Mouse (Mus musculus): ENCODE data around the gene Tmem196. TPM values are rescaled to one million over a fixed set of nuclear protein-coding genes. Genes with fewer than 3 reads are reported as not detected.
"Not testable (repeated sequence)": the region's sequence is repeated elsewhere in the genome, so short reads cannot be mapped to it uniquely, and the experiment has no call there.

The Tmem196 gene
- 11.7 and 13.9 TPM in 2 replicates for polyA plus RNA-seq (2015; fragmentation: Nextera tagmentation; extraction: Ambion mirVana)

GRCm38 (mm10) chr12:119945589-119946310 lies at the start of gene Tmem196:
Tmem196 (plus strand) TSS chr12:119945822.
- peaks cover 7% of the 10 kb centered on the region; the same call in 1 of the 2 replicates for H3K4me1 ChIP-seq
- peak; percentile 89 for ATAC-seq (ENCODE audit: low FRiP score)
- H3K4me2 ChIP-seq = peak within 1 kb of the TSS; percentile 88
- H3K27ac ChIP-seq (replicated peaks) = peak within 1 kb of the TSS; percentile 80
- H3K9ac ChIP-seq (replicated peaks) = peak within 1 kb of the TSS; percentile 65
- H3K4me3 ChIP-seq (replicated peaks) = peak within 1 kb of the TSS; percentile 64
- 2% methylated on average over 25 of the region's 25 CpGs for WGBS
- H3K9me3 ChIP-seq (replicated peaks) = no peaks in the 10 kb centered on the region
- no peaks in the 10 kb centered on the region for H3K36me3 ChIP-seq
- no peaks in the 10 kb centered on the region for H3K27me3 ChIP-seq (replicated peaks)

GRCm38 (mm10) chr12:119946311-119946692 lies 680 bp downstream of the Tmem196 start:
- no peaks in the 10 kb centered on the region for H3K36me3 ChIP-seq
- WGBS = 3% methylated on average over 13 of the region's 14 CpGs
- H3K27ac ChIP-seq (replicated peaks) = peak overlapping the region; percentile 80
- peak overlapping the region; percentile 88 for H3K4me2 ChIP-seq
- H3K9me3 ChIP-seq (replicated peaks) = no peaks in the 10 kb centered on the region
- H3K27me3 ChIP-seq (replicated peaks) = no peaks in the 10 kb centered on the region
- peak overlapping the region; percentile 64 for H3K4me3 ChIP-seq (replicated peaks)
- peak; percentile 86 for ATAC-seq (ENCODE audit: low FRiP score)
- peaks cover 7% of the 10 kb centered on the region; the same call in 1 of the 2 replicates for H3K4me1 ChIP-seq
- peak overlapping the region; percentile 65 for H3K9ac ChIP-seq (replicated peaks)

- WGBS = 45% methylated on average over 3 of the region's 3 CpGs
Observed at GRCm38 (mm10) chr12:119957041-119957440, 11.4 kb downstream of the Tmem196 start.

GRCm38 (mm10) chr12:119960730-119961129 lies 15.1 kb downstream of the Tmem196 start:
- no peaks in the 10 kb centered on the region for H3K27me3 ChIP-seq (replicated peaks)
- H3K4me3 ChIP-seq (replicated peaks) = no peak overlapping the region
- WGBS = 46% methylated on average over 1 of the region's 1 CpGs
- H3K4me2 ChIP-seq = no peak overlapping the region
- H3K36me3 ChIP-seq = no peaks in the 10 kb centered on the region
- no peak for ATAC-seq (ENCODE audit: low FRiP score)
- no peaks in the 10 kb centered on the region for H3K4me1 ChIP-seq
- H3K9ac ChIP-seq (replicated peaks) = no peak overlapping the region
- no peaks in the 10 kb centered on the region for H3K9me3 ChIP-seq (replicated peaks)
- no peak overlapping the region for H3K27ac ChIP-seq (replicated peaks)

More at GRCm38 (mm10) chr12:119957041-119957440, 11.4 kb downstream of the Tmem196 start:
- H3K4me1 ChIP-seq = no peaks in the 10 kb centered on the region
- H3K9me3 ChIP-seq (replicated peaks) = no peaks in the 10 kb centered on the region
- H3K36me3 ChIP-seq = no peaks in the 10 kb centered on the region
- H3K27ac ChIP-seq (replicated peaks) = no peak overlapping the region
- no peak overlapping the region for H3K4me2 ChIP-seq
- no peak overlapping the region for H3K9ac ChIP-seq (replicated peaks)
- H3K27me3 ChIP-seq (replicated peaks) = no peaks in the 10 kb centered on the region
- no peak overlapping the region for H3K4me3 ChIP-seq (replicated peaks)
- ATAC-seq (ENCODE audit: low FRiP score) = no peak

GRCm38 (mm10) chr12:119965373-119965772 lies 19.8 kb downstream of the Tmem196 start:
- H3K4me1 ChIP-seq = no peaks in the 10 kb centered on the region
- H3K27me3 ChIP-seq (replicated peaks) = no peaks in the 10 kb centered on the region
- no peak for ATAC-seq (ENCODE audit: low FRiP score)
- no peak overlapping the region for H3K4me2 ChIP-seq
- no peaks in the 10 kb centered on the region for H3K36me3 ChIP-seq
- H3K9ac ChIP-seq (replicated peaks) = no peak overlapping the region
- H3K27ac ChIP-seq (replicated peaks) = no peak overlapping the region
- H3K9me3 ChIP-seq (replicated peaks) = no peaks in the 10 kb centered on the region
- no peak overlapping the region for H3K4me3 ChIP-seq (replicated peaks)

- H3K9me3 ChIP-seq (replicated peaks) = no peaks in the 10 kb centered on the region
- H3K4me1 ChIP-seq = no peaks in the 10 kb centered on the region
- no peak overlapping the region for H3K9ac ChIP-seq (replicated peaks)
- H3K27me3 ChIP-seq (replicated peaks) = no peaks in the 10 kb centered on the region
- no peak overlapping the region for H3K27ac ChIP-seq (replicated peaks)
- ATAC-seq (ENCODE audit: low FRiP score) = no peak
- H3K4me2 ChIP-seq = no peak overlapping the region
- no peak overlapping the region for H3K4me3 ChIP-seq (replicated peaks)
- no peaks in the 10 kb centered on the region for H3K36me3 ChIP-seq
Observed at GRCm38 (mm10) chr12:119970068-119970467, 24.4 kb downstream of the Tmem196 start.

DNA sequence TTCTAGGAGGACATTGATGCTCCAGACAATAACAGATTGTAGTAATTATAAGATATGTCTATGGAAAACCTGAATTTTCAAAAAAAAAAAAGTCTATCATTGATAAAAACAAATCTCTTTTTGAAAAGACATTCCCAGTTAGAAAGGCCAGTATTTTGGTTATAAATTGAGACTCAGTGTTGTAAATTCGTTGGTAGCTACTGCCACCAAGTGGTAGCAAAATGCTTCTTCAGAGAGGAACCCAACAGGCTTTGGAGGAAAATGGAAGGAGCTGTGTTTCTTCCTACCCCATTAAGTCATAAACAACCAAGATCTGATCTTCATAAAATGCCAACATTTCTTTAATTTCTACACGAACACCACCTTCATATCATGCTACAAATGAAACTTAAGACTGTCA lies 36.1 kb downstream of the Tmem196 start:
- H3K27ac ChIP-seq (replicated peaks) = no peak overlapping the region
- H3K9ac ChIP-seq (replicated peaks) = no peak overlapping the region
- ATAC-seq (ENCODE audit: low FRiP score) = no peak
- no peak overlapping the region for H3K4me2 ChIP-seq
- no peaks in the 10 kb centered on the region for H3K27me3 ChIP-seq (replicated peaks)
- WGBS = 0% methylated on average over 2 of the region's 2 CpGs
- H3K36me3 ChIP-seq = no peaks in the 10 kb centered on the region
- H3K4me1 ChIP-seq = no peaks in the 10 kb centered on the region
- no peaks in the 10 kb centered on the region for H3K9me3 ChIP-seq (replicated peaks)
- H3K4me3 ChIP-seq (replicated peaks) = no peak overlapping the region

DNA sequence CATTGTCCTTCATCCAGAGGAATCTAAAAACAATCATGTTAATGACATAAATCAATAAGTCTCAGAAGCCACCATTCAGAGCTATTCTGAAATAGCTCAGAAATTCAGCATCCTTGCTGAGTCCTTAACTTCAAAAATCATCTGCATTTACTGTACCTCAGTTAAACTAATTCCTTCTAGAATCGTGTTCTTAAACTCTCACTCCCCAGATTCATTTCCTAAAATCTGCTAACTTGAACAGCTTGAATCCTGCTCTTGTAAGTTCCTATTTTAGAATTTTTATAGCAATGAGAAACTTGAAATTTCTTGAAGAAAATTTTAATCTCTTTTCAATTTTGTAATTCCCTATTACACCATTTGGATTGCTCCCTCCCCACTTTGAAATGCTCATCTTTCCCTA lies 52.6 kb downstream of the Tmem196 start:
- Histone ChIP-seq H3K36me3 (no peaks in the 10 kb centered on the region), H3K27me3 (replicated peaks) (no peaks in the 10 kb centered on the region), H3K27ac (replicated peaks) (no peak overlapping the region), H3K9ac (replicated peaks) (no peak overlapping the region), H3K4me2 (no peak overlapping the region), H3K4me1 (no peaks in the 10 kb centered on the region), H3K9me3 (replicated peaks) (no peaks in the 10 kb centered on the region), H3K4me3 (replicated peaks) (no peak overlapping the region)
- WGBS = 86% methylated on average over 1 of the region's 1 CpGs
- ATAC-seq (ENCODE audit: low FRiP score) = no peak

DNA sequence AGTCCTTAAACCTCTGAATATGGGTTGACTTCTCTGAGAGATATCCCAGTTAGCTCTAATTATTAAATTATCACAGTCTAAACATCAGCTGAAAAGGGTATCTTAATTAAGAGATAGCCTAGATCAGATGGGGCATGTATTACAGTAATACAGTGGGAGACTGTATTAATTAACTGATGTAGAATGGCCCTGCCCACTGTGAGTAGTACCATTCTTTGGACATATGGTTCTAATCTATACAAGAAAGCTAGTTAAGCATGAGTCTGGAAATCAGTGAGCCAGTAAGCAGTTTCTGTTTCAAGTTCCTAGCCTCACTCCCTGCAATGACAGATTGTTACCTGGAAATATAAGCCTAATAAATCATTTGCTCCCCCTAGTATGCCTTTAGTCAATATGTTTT lies 58.7 kb downstream of the Tmem196 start:
- Histone ChIP-seq H3K4me2 (no peak overlapping the region), H3K4me3 (replicated peaks) (no peak overlapping the region), H3K27me3 (replicated peaks) (no peaks in the 10 kb centered on the region), H3K27ac (replicated peaks) (no peak overlapping the region), H3K9me3 (replicated peaks) (no peaks in the 10 kb centered on the region), H3K36me3 (no peaks in the 10 kb centered on the region), H3K9ac (replicated peaks) (no peak overlapping the region), H3K4me1 (no peaks in the 10 kb centered on the region)
- ATAC-seq (ENCODE audit: low FRiP score) = no peak

DNA sequence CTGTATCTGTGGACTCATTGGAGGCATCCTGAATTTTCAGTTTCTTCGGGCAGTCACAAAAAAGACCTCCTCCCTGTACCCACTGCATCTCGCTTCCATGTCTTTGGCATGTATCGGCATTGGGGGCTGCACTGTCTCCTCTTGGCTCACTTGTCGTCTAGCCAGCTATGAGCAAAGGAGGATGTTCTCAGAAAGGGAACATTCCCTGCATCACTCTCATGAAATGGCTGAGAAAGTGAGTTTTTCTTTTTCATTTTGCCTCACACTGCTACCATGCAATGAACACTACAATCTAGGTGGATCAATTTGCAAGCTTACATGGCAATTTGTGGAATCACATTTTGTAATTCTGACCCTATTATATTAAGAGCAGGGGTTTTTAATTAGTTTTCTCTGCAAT lies 69.1 kb downstream of the Tmem196 start:
- H3K9ac ChIP-seq (replicated peaks) = no peak overlapping the region
- H3K4me3 ChIP-seq (replicated peaks) = no peak overlapping the region
- no peaks in the 10 kb centered on the region for H3K4me1 ChIP-seq
- H3K4me2 ChIP-seq = no peak overlapping the region
- H3K9me3 ChIP-seq (replicated peaks) = no peaks in the 10 kb centered on the region
- H3K27ac ChIP-seq (replicated peaks) = no peak overlapping the region
- H3K36me3 ChIP-seq = no peaks in the 10 kb centered on the region
- no peaks in the 10 kb centered on the region for H3K27me3 ChIP-seq (replicated peaks)
- ATAC-seq (ENCODE audit: low FRiP score) = no peak
- WGBS = 59% methylated on average over 4 of the region's 4 CpGs

GRCm38 (mm10) chr12:120015201-120015600 lies 69.6 kb downstream of the Tmem196 start:
- no peak overlapping the region for H3K4me2 ChIP-seq
- H3K27ac ChIP-seq (replicated peaks) = no peak overlapping the region
- H3K9ac ChIP-seq (replicated peaks) = no peak overlapping the region
- no peaks in the 10 kb centered on the region for H3K9me3 ChIP-seq (replicated peaks)
- H3K4me3 ChIP-seq (replicated peaks) = no peak overlapping the region
- ATAC-seq (ENCODE audit: low FRiP score) = no peak
- H3K4me1 ChIP-seq = no peaks in the 10 kb centered on the region
- H3K36me3 ChIP-seq = no peaks in the 10 kb centered on the region
- 13% methylated on average over 1 of the region's 1 CpGs for WGBS
- no peaks in the 10 kb centered on the region for H3K27me3 ChIP-seq (replicated peaks)

- H3K27ac ChIP-seq (replicated peaks); H3K9ac ChIP-seq (replicated peaks); H3K4me1 ChIP-seq; H3K4me3 ChIP-seq (replicated peaks); H3K9me3 ChIP-seq (replicated peaks); H3K27me3 ChIP-seq (replicated peaks); H3K36me3 ChIP-seq; ATAC-seq (ENCODE audit: low FRiP score); H3K4me2 ChIP-seq: not testable (repeated sequence)
- WGBS = 87% methylated on average over 15 of the region's 15 CpGs
Observed at GRCm38 (mm10) chr12:120028089-120028959, 82.7 kb downstream of the Tmem196 start.

Data from neural tube, embryonic 15.5 days (tissue).